Mouse (Mus musculus): Measurements from ENCODE around the gene Gas2l3.

DNA sequence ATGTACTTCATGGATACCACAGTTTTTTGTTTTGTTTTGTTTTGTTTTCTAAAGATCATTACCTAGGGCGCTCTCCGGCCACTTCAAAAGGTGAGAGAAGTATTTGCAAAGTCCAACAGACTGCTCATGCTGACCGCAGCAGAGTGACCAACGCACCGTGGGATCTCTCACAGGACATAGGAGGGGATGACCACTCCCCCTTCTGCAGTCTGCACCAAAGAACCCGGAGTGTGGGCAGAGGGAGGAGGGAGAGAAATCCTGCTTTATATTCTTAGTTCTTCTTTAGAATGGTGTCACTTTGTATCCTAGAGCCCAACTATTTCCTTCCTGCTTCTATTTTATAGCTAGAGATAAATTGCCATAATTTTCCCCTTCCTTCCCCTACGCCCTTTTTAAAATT, 48.4 kb downstream of the Gas2l3 start:
- TF ChIP-seq POLR2A (IDR thresholded peaks at IDR 0.05; ENCODE audit: low read depth, low read length) (no peak), CTCF (IDR thresholded peaks at IDR 0.05; ENCODE audit: borderline replicate concordance, insufficient read depth, low read length) (no peak)
